Mouse (Mus musculus) kidney, adult 8-10 months (tissue): ENCODE measurements around the gene Tcte1.
A peak's percentile ranks its signal among the peaks of the same experiment; 100 is the strongest.

Experiments
- DNase-seq, 2 experiments: peaks; one replicate each; pipeline ENCODE4 v3.0.0; 2022

Gene Tcte1

GRCm38 (mm10) chr17:45515204-45515726, 8.0 kb upstream of the Tcte1 start:
- DNase-seq, result no peak

- no peak for DNase-seq
These were observed 7.4 kb upstream of the Tcte1 start for GRCm38 (mm10) chr17:45515806-45516205.

DNA sequence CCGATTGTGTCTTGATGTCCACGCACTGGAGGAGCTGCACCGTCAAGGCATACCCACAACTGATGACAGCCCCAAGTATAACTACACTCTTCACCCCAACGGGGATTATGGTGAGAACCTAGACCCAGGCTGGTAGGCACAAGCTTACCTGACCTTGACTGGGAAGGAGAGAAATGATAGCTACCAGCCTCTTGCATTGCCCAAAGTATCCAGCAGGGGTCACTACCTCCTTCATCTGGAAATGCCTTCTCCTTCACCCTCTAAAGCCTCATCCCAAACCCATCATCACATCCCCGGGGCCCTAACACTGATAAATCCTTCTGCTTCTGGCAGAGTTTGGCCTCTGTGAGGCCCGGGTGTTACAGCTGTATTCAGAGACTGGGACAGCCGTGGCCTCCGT, 6.7 kb upstream of the Tcte1 start:
- DNase-seq, result peak; percentile 49 to 85

DNA sequence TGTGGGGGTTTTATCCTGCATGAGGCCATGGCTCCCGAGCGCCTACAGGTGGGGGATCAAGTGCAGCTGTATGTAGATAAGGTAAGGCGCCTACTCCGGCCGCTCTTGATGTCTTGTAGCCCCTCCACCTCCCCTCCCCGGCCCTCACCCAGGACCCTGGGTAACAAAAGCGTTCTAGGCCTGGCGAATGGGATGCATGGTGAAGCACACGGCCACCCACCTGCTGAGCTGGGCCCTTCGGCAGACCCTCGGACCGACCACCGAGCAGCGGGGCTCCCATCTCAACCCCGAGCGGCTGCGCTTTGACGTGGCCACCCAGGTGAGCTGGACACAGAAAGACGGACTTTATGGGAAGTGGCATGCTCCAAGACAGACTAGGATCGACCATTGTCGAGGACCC, 6.1 kb upstream of the Tcte1 start:
- no peak for DNase-seq

GRCm38 (mm10) chr17:45517549-45518215, 5.6 kb upstream of the Tcte1 start:
- DNase-seq, result no peak

DNA sequence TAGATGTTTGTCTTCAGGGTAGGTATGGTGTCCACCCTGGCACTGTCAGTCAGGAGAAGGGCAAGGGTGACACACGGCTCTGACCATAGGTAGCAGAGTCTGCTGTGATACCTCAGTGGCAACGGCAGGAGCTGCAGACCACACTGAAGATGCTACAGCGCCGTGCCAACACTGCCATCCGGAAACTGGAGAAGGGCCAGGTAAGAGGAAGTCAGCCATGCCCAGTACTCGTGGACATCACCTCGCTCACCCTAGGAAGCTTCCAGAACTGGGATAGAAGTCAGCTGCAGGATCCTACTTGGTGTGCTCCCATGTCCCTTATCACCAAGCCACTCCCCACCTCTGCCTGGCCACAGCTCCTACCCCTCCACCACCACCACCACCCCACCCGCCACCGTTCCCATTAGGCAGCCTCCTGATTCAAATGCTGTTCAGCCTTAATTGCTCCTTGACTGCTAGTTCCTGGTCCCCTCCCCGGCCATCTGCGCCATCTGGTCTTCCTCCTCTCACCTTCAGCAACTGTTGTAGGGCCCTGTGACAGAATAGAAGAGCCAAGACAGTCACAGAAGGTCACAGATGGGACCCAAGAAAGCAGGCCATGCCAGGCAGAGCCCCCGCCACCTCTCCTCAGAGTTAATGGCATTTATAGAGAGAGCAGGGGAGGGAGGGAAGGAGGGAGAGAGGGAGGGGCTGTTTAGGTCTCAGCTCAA, 4.3 kb upstream of the Tcte1 start:
- DNase-seq, result no peak

- DNase-seq, result no peak
These were observed 3.1 kb upstream of the Tcte1 start for GRCm38 (mm10) chr17:45520136-45520535.

- no peak for DNase-seq
These were observed 1.7 kb downstream of the Tcte1 start for GRCm38 (mm10) chr17:45524961-45525360.

GRCm38 (mm10) chr17:45526571-45526970, 3.3 kb downstream of the Tcte1 start:
- DNase-seq, result peak; percentile 44 to 76

DNA sequence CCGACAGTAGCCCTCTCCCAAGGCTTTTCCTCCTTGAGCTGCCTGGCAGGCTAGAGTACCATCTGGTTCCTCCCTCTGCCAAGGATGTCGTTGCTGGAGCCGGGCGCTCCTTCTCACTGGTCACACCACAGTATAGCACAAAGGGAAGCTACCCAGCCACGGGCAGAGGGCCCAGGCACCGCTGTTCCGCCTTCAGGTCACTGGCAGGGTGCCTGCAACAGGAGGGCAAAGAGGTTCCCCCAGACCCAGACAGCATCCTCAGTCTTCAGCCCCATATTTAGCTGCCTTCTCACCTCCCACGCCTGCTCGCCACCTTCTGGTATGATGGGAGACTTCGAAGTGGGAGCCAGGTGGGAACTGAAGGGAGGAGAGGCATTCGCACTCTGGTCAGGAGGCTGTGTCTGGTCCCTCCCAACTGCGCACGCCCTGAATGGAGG, 7.1 kb downstream of the Tcte1 start:
- DNase-seq, result no peak

DNA sequence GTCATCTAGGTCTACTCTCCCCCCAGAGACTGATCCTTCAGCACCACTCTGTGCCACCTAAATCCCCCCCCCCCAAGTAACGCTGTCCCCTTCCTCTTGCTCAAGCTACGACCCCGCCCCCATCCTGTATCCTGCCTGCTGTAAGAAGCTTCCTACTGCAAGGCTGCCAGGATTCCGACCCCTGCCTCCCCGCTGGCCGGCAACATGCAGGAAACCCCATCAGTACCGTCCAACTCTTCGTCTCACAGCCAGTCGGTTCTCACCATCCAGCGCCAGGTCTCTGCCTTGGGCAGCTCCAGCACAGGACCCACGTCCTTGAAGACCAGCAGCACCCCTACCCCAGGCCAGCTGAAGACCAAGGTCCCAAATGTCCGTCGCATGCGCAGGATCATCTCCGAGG, 9.7 kb downstream of the Tcte1 start:
- no peak for DNase-seq

GRCm38 (mm10) chr17:45536264-45536663, 13.0 kb downstream of the Tcte1 start:
- DNase-seq, result no peak

DNA sequence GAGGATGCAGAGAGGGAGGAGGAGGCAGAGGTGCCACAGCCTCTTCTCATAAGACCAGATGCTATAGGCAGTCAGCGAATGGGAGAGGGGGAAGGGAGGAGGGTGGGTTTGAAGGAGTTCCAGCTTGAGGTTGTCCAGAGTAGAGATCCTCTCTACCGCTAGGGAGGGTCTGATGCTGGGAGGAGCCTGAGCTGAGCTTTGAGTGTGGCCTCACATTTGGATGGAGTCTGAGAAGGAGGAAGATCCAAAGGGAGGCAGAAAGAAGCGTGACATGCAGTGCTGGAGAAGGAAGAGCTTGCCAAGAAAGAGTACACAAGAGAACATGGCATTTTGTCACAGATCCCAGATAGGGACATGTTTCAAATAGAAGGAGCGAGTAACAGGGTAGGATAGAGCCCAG, 15.2 kb downstream of the Tcte1 start:
- DNase-seq, result no peak

- DNase-seq, result no peak
These were observed 16.4 kb downstream of the Tcte1 start for GRCm38 (mm10) chr17:45539664-45540063.

DNA sequence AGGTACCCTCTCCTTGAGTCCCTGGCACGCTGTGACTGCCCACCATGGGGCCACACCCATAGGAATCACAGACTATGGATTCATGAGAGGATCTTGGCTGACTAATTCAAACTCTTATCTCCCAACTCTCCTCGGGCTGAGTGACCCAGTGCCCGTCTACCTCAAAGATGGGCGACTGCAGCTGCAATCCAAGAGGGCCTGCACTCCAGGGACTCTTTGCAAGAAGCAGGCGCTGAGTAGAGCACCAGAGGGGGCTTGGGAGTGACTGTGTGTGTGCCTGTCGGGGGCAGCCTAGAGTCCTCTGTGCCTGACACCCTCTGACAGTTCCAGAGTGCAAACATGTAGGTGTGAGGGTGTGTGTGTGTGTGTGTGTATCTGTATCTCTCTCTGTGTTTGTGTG, 18.9 kb downstream of the Tcte1 start:
- DNase-seq, result no peak

- no peak for DNase-seq
These were observed 19.5 kb downstream of the Tcte1 start for GRCm38 (mm10) chr17:45542705-45543104.

- DNase-seq, result no peak
These were observed 19.9 kb downstream of the Tcte1 start for GRCm38 (mm10) chr17:45543115-45543514.

GRCm38 (mm10) chr17:45544001-45544872, 21.0 kb downstream of the Tcte1 start:
- no peak for DNase-seq

DNA sequence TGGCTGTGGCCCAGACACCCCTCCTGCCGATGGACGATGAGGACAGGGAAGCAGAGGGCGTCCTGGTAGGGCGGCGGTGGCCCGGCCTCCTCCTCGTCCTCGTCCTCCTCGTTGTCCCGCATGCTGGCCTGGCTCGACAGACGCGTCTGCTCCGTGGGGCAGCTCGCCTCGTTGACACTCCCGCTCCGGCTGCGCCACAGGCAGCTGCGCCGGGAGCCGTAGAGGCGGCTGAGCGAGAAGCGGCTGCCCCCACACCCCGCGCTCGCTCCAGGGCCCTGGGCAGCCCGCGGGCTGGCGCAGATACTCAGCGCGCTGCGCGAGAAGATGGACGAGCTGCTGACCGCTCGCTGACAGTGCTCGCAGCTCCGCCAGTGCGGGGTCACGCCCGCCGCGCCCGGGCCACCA, 21.6 kb downstream of the Tcte1 start:
- DNase-seq, result no peak

DNA sequence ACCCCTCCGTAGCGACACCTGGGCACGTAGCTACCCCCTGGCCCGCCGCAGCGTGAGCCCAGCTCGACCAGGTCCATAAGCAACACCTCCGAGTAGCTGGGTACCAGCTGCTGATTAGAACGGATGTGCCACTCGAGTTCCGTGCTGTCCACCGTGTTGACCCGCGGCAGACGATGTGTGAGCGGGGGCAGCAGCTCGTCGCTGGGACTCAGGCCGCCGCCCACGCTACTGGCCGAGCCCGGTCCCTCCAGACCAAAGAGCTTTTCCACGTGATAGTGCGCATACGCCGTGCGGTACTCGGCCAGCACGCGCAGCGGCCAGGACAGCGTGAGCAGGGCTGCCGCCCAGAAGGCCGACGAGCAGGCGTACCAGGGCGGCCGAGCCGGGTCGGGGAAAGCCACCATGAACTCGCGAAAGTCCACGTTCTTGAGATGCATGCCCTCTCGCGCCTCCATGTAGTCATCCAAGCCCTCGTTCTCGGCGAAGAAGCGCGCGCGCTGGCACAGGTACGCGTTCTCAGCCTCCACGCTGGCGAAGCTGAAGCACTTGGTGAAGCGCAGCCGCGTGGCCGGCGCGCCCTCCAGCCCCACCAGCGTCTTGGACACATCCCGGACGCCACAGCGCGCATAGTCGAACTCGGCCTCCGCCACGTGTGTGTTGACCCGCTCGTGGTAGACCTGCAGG, 22.2 kb downstream of the Tcte1 start:
- no peak for DNase-seq

- no peak for DNase-seq
These were observed 23.7 kb downstream of the Tcte1 start for GRCm38 (mm10) chr17:45546941-45547340.

DNA sequence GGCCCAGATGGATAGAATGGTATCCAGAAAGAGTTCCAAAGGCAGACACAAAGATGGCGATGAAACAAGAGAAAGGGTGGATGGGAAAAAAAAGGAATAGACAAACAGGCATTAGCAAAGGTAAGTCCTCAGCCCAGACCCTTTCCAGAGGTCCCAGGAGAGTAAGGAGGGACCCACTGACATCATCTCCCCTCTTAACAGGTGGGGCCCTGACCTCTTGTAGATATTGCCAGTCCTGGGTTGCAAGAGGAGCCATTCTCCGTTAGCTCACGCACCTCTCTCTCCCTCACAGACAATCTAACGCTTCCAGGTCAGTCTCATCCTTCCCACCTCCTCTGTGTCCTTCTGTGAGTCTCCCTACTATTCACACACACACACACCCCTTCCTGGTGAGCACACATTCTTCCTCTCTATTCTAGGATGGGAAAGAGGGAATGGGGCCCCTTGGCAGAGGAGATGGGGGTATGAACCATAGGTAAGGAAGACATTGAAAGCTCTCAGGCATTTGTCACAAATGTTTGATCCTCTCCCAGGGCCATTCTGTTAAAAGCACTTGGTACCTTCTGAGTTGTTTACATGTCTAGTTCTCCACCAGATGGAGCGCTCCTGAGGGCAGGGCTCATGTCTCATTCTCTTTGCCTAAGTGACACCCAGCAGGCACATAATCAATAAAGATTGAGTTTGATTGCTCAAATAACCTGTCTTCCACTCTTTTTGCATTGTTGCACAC, 24.4 kb downstream of the Tcte1 start:
- no peak for DNase-seq
